Mouse (Mus musculus): Measurements from ENCODE around the gene Kcnj14. TPM values are rescaled to one million over a fixed set of nuclear protein-coding genes. Genes with fewer than 3 reads are reported as not detected.

Gene Kcnj14
- polyA plus RNA-seq, 1 experiment from 2014 or later, result 0.98 TPM

DNA sequence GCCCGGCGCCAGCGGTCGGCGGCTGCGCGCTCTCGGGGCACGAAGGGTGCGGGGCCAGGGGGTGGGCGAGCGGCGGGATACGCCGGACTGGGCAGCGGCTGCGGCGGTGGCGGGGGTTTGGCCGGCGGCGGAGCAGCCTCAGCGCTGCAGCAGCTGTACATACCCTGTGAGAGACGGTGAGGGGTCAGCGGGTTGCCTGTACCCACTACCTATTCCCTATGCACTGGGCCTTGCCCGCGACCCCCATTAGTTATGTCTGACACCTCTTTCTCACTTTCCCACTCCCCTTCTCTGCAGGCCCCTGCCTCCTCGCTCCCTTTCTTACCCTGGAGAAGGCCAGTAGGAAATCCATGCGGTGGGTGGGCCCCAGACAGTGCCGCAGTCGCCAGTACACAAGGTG, 9.3 kb upstream of the Kcnj14 start:
- no peaks in the 10 kb centered on the region for H3K9me3 ChIP-seq (replicated peaks; ENCODE audit: control insufficient read depth, low read length)
- H3K4me1 ChIP-seq (ENCODE audit: control insufficient read depth, insufficient read depth, low read length), result peaks cover 16% of the 10 kb centered on the region; the same call in 1 of the 2 replicates
- peak overlapping the region; percentile 67 for H3K9ac ChIP-seq (ENCODE audit: low read length)
- WGBS, result 3% methylated on average over 27 of the region's 31 CpGs
- no peak overlapping the region for H3K27ac ChIP-seq (ENCODE audit: low read length)
- H3K4me3 ChIP-seq (replicated peaks; ENCODE audit: low read length), result peak overlapping the region; percentile 50
- H3K4me2 ChIP-seq (ENCODE audit: low read depth, low read length), result peak overlapping the region; percentile 64
- no peaks in the 10 kb centered on the region for H3K36me3 ChIP-seq (ENCODE audit: control insufficient read depth, insufficient read depth, low read length)
- H3K27me3 ChIP-seq (ENCODE audit: control insufficient read depth, insufficient read depth, low read length), result peaks cover 34% of the 10 kb centered on the region
- no peak for ATAC-seq (ENCODE audit: insufficient read depth, low FRiP score)

- Histone ChIP-seq H3K4me1 (ENCODE audit: control insufficient read depth, insufficient read depth, low read length) (peaks cover 16% of the 10 kb centered on the region; the same call in 1 of the 2 replicates), H3K27ac (ENCODE audit: low read length) (no peak overlapping the region), H3K36me3 (ENCODE audit: control insufficient read depth, insufficient read depth, low read length) (no peaks in the 10 kb centered on the region), H3K9me3 (replicated peaks; ENCODE audit: control insufficient read depth, low read length) (no peaks in the 10 kb centered on the region), H3K9ac (ENCODE audit: low read length) (peak overlapping the region; percentile 67), H3K4me2 (ENCODE audit: low read depth, low read length) (peak overlapping the region; percentile 64), H3K4me3 (replicated peaks; ENCODE audit: low read length) (peak overlapping the region; percentile 50), H3K27me3 (ENCODE audit: control insufficient read depth, insufficient read depth, low read length) (peaks cover 34% of the 10 kb centered on the region)
- ATAC-seq (ENCODE audit: insufficient read depth, low FRiP score), result peak; percentile 2; the same call in 1 of the 2 replicates
- under 1% methylated on average over 85 of the region's 86 CpGs for WGBS
Observed at GRCm38 (mm10) chr7:45833148-45833790, 8.7 kb upstream of the Kcnj14 start.

DNA sequence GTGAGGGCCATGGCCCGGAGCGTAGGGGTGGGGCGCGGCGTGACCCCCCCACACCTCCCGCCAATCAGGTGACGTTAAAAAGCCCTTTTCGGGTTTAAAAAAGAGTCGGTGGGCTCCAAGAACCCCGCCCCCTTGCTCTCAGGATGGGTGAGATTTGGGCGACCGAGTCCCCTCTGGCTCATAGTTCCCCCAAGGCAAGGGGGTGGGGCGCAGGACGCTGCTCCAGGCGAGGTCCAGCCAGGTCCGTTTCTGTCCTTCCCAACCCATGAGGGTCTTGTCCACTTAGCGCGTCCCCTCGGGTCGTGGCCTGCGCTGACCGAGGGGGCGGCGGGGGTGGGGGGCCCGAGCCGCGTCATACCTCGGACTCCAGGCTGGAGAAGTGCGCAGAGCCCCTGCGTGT, 7.8 kb upstream of the Kcnj14 start:
- H3K4me1 ChIP-seq (ENCODE audit: control insufficient read depth, insufficient read depth, low read length), result peaks cover 16% of the 10 kb centered on the region; the same call in 1 of the 2 replicates
- no peak overlapping the region for H3K27ac ChIP-seq (ENCODE audit: low read length)
- peak overlapping the region; percentile 64 for H3K4me2 ChIP-seq (ENCODE audit: low read depth, low read length)
- H3K4me3 ChIP-seq (replicated peaks; ENCODE audit: low read length), result peak overlapping the region; percentile 50
- no peak for ATAC-seq (ENCODE audit: insufficient read depth, low FRiP score)
- no peaks in the 10 kb centered on the region for H3K9me3 ChIP-seq (replicated peaks; ENCODE audit: control insufficient read depth, low read length)
- 9% methylated on average over 30 of the region's 30 CpGs for WGBS
- peaks cover 6% of the 10 kb centered on the region; the same call in 1 of the 2 replicates for H3K36me3 ChIP-seq (ENCODE audit: control insufficient read depth, insufficient read depth, low read length)
- peak overlapping the region; percentile 67 for H3K9ac ChIP-seq (ENCODE audit: low read length)
- H3K27me3 ChIP-seq (ENCODE audit: control insufficient read depth, insufficient read depth, low read length), result peaks cover 34% of the 10 kb centered on the region

DNA sequence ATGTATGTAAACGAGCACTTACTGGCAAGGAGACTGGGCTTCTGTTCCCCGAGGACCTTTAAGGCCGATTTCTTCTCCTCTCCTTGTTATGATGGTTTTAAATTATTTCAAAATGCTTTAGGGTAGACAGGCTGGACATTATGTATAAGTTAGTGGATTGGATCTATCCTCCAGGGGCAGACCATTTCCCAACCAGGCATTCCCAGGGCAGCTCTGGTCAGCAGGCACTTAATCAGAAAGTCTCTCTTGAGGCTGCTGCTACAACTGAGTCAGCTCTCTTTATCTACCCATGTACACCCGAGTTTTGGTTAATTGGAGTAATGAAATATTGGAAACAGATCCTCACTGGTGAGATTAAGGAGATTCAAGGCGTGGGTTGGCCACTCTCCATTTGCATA, 6.5 kb upstream of the Kcnj14 start:
- WGBS, result 19% methylated on average over 5 of the region's 5 CpGs
- Histone ChIP-seq H3K4me3 (replicated peaks; ENCODE audit: low read length) (peak overlapping the region; percentile 99), H3K9ac (ENCODE audit: low read length) (peak overlapping the region; percentile 86; the same call in 1 of the 2 replicates), H3K27ac (ENCODE audit: low read length) (peak overlapping the region; percentile 62; the same call in 1 of the 2 replicates), H3K36me3 (ENCODE audit: control insufficient read depth, insufficient read depth, low read length) (peaks cover 6% of the 10 kb centered on the region; the same call in 1 of the 2 replicates), H3K9me3 (replicated peaks; ENCODE audit: control insufficient read depth, low read length) (no peaks in the 10 kb centered on the region), H3K27me3 (ENCODE audit: control insufficient read depth, insufficient read depth, low read length) (peaks cover 34% of the 10 kb centered on the region), H3K4me1 (ENCODE audit: control insufficient read depth, insufficient read depth, low read length) (peaks cover 16% of the 10 kb centered on the region; the same call in 1 of the 2 replicates), H3K4me2 (ENCODE audit: low read depth, low read length) (peak overlapping the region; percentile 97)
- ATAC-seq (ENCODE audit: insufficient read depth, low FRiP score), result no peak

- Histone ChIP-seq H3K4me1 (ENCODE audit: control insufficient read depth, insufficient read depth, low read length) (peaks cover 16% of the 10 kb centered on the region; the same call in 1 of the 2 replicates), H3K9me3 (replicated peaks; ENCODE audit: control insufficient read depth, low read length) (no peaks in the 10 kb centered on the region), H3K4me3 (replicated peaks; ENCODE audit: low read length) (peak within 1 kb of the TSS; percentile 99), H3K27me3 (ENCODE audit: control insufficient read depth, insufficient read depth, low read length) (peaks cover 34% of the 10 kb centered on the region), H3K27ac (ENCODE audit: low read length) (peak within 1 kb of the TSS; percentile 62), H3K9ac (ENCODE audit: low read length) (peak within 1 kb of the TSS; percentile 86), H3K4me2 (ENCODE audit: low read depth, low read length) (peak within 1 kb of the TSS; percentile 97), H3K36me3 (ENCODE audit: control insufficient read depth, insufficient read depth, low read length) (peaks cover 11% of the 10 kb centered on the region; the same call in 1 of the 2 replicates)
- under 1% methylated on average over 35 of the region's 35 CpGs for WGBS
- ATAC-seq (ENCODE audit: insufficient read depth, low FRiP score), result peak; percentile 87
Observed at GRCm38 (mm10) chr7:45830427-45831127, 6.0 kb upstream of the Kcnj14 start, which contains the start of gene Grwd1. TSS of gene Grwd1 (minus strand) at chr7:45830944.

- Histone ChIP-seq H3K4me2 (ENCODE audit: low read depth, low read length) (no peak overlapping the region), H3K9me3 (replicated peaks; ENCODE audit: control insufficient read depth, low read length) (no peaks in the 10 kb centered on the region), H3K36me3 (ENCODE audit: control insufficient read depth, insufficient read depth, low read length) (peaks cover 25% of the 10 kb centered on the region), H3K4me1 (ENCODE audit: control insufficient read depth, insufficient read depth, low read length) (peaks cover 8% of the 10 kb centered on the region; the same call in 1 of the 2 replicates), H3K9ac (ENCODE audit: low read length) (no peak overlapping the region), H3K27me3 (ENCODE audit: control insufficient read depth, insufficient read depth, low read length) (no peaks in the 10 kb centered on the region; the same call in 1 of the 2 replicates), H3K27ac (ENCODE audit: low read length) (no peak overlapping the region), H3K4me3 (replicated peaks; ENCODE audit: low read length) (no peak overlapping the region)
- 92% methylated on average over 7 of the region's 7 CpGs for WGBS
- ATAC-seq (ENCODE audit: insufficient read depth, low FRiP score), result no peak
Observed at GRCm38 (mm10) chr7:45826631-45827030, 2.0 kb upstream of the Kcnj14 start.

- no peak overlapping the region for H3K27ac ChIP-seq (ENCODE audit: low read length)
- H3K4me3 ChIP-seq (replicated peaks; ENCODE audit: low read length), result no peak overlapping the region
- H3K9ac ChIP-seq (ENCODE audit: low read length), result no peak overlapping the region
- H3K27me3 ChIP-seq (ENCODE audit: control insufficient read depth, insufficient read depth, low read length), result no peaks in the 10 kb centered on the region
- no peak overlapping the region for H3K4me2 ChIP-seq (ENCODE audit: low read depth, low read length)
- H3K36me3 ChIP-seq (ENCODE audit: control insufficient read depth, insufficient read depth, low read length), result peaks cover 17% of the 10 kb centered on the region
- ATAC-seq (ENCODE audit: insufficient read depth, low FRiP score), result no peak
- no peaks in the 10 kb centered on the region for H3K9me3 ChIP-seq (replicated peaks; ENCODE audit: control insufficient read depth, low read length)
- H3K4me1 ChIP-seq (ENCODE audit: control insufficient read depth, insufficient read depth, low read length), result no peaks in the 10 kb centered on the region
Observed at GRCm38 (mm10) chr7:45820913-45821312, 3.7 kb downstream of the Kcnj14 start.

DNA sequence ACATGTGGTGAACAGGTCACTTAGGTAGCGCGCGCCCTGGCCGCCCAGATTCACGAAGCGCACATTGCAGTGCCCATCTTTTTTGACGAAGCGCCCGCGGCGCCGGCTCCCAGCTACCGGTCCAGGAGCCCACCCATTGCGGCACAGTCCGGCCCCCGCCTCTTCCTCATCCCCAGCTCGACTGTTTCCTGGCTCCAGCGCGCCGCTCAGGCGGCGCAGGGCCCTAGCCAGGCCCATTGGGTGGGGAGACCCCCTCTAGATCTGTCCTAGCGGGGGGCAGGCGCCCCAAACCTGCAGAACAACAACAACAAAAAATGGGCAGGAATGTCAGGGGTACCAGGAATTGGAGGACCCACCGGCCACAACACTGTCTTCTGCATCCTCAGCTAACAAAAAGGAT, 4.7 kb downstream of the Kcnj14 start:
- H3K9ac ChIP-seq (ENCODE audit: low read length), result no peak overlapping the region
- WGBS, result 18% methylated on average over 25 of the region's 25 CpGs
- H3K4me3 ChIP-seq (replicated peaks; ENCODE audit: low read length), result peak overlapping the region; percentile 13
- peak overlapping the region; percentile 39 for H3K4me2 ChIP-seq (ENCODE audit: low read depth, low read length)
- no peak overlapping the region for H3K27ac ChIP-seq (ENCODE audit: low read length)
- no peaks in the 10 kb centered on the region for H3K27me3 ChIP-seq (ENCODE audit: control insufficient read depth, insufficient read depth, low read length)
- H3K4me1 ChIP-seq (ENCODE audit: control insufficient read depth, insufficient read depth, low read length), result peaks cover 5% of the 10 kb centered on the region
- ATAC-seq (ENCODE audit: insufficient read depth, low FRiP score), result no peak
- no peaks in the 10 kb centered on the region for H3K9me3 ChIP-seq (replicated peaks; ENCODE audit: control insufficient read depth, low read length)
- peaks cover 6% of the 10 kb centered on the region; the same call in 1 of the 2 replicates for H3K36me3 ChIP-seq (ENCODE audit: control insufficient read depth, insufficient read depth, low read length)

DNA sequence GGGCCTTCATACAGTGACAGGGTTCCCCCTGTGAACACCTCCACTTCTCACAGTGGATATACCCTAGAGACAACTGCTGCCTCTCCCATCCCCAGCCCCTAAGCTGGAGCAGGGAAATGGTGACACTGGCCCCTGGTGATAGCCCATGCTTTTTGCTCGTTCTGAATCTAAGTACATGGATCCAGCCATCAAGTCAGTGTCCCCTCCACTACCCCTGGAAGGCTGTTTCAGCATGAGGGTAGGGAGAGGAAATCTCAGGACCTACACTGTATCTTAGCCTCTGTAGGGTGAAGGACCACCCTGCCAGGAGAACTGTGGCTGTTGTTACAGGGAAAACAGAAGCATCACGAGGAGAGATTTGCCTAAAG, 8.6 kb downstream of the Kcnj14 start:
- ATAC-seq (ENCODE audit: insufficient read depth, low FRiP score), result no peak
- H3K9me3 ChIP-seq (replicated peaks; ENCODE audit: control insufficient read depth, low read length), result no peaks in the 10 kb centered on the region
- no peaks in the 10 kb centered on the region for H3K27me3 ChIP-seq (ENCODE audit: control insufficient read depth, insufficient read depth, low read length)
- H3K4me3 ChIP-seq (replicated peaks; ENCODE audit: low read length), result no peak overlapping the region
- peaks cover 17% of the 10 kb centered on the region for H3K4me1 ChIP-seq (ENCODE audit: control insufficient read depth, insufficient read depth, low read length)
- H3K27ac ChIP-seq (ENCODE audit: low read length), result no peak overlapping the region
- peaks cover 2% of the 10 kb centered on the region; the same call in 1 of the 2 replicates for H3K36me3 ChIP-seq (ENCODE audit: control insufficient read depth, insufficient read depth, low read length)
- H3K4me2 ChIP-seq (ENCODE audit: low read depth, low read length), result no peak overlapping the region
- H3K9ac ChIP-seq (ENCODE audit: low read length), result no peak overlapping the region
- WGBS, result 64% methylated on average over 2 of the region's 2 CpGs

All from stomach, embryonic 16.5 days (tissue).